Mouse (Mus musculus) heart, postnatal 0 days (tissue): ENCODE data around the gene Magee1.

Source experiments
- CTCF ChIP-seq: IDR thresholded peaks from 2 replicates; pipeline ENCODE4 v1.5.1; 2016; ENCODE audit warnings: antibody characterized with exemption, control low read depth, low read depth
- EP300 ChIP-seq: IDR thresholded peaks from 2 replicates; pipeline ENCODE4 v1.6.1; 2016; ENCODE audit warnings: antibody characterized with exemption, low read depth

DNA sequence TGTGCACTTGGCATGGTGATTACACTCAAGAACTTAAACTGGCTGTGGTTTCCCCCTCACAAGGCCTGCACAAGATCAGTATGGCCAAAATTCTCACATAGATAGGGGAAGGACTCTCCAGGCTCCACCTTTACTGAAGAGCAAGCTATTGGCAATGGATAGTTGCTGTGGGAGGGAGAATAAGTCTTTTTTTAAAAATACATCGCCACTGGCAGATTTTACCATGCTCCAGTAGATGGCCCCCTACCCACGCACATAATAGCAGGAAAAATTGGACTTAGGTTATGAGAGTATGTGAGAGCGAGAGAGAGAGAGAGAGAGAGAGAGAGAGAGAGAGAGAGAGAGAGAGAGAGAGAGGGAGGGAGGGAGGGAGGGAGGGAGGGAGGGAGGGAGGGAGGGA, 4.7 kb downstream of the Magee1 start:
- TF ChIP-seq CTCF: peak; percentile 23; the same call in 1 of the 2 replicates
- TF ChIP-seq EP300: no peak
